Mouse (Mus musculus) granulocyte monocyte progenitor cell, adult 5-6 weeks (primary cell): ENCODE results near the gene Lkaaear1. TPM values are rescaled to one million over a fixed set of nuclear protein-coding genes. Genes with fewer than 3 reads are reported as not detected.

Experiments
- ATAC-seq: replicated peaks from 2 replicates; pipeline ENCODE4 v1.8.0; 2016; ENCODE audit warnings: mild to moderate bottlenecking, moderate TSS enrichment, inconsistent platforms; ENCODE audit not compliant: poor library complexity, severe bottlenecking
- total RNA-seq, 2 experiments: library from RNA; stranded (forward) in 1 of 2; stranded (reverse) in 1 of 2; fragments of 200-712, 200-1000 nt in 1 of 2; fragments of >200 nt in 1 of 2; fragmentation: Nextera tagmentation in 1 of 2; gene quantifications; 2 replicates each; pipeline ENCODE4 v1.2.3; 2014 to 2017

The Lkaaear1 gene
- total RNA-seq, 2 experiments from 2014 or later, result not detected

DNA sequence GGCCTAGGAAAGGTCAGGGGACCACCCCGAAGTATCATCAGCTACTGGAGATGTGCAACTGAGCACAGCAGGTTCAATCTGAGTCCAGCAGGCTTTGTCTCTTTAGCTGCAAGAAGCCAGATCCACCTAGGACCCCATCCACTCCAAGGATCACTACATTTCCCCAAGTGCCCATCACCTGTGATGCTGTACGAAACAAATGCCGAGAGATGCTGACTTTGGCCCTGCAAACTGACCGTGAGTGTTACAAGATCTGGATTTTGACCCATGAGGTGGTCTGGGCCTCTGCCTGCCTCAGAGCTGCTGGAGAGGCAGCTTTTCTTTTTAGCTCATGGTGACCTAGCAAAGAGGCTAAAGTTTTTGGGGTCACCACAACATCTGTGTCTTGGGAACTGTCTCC is 12.6 kb downstream of the Lkaaear1 start:
- ATAC-seq, result no peak

DNA sequence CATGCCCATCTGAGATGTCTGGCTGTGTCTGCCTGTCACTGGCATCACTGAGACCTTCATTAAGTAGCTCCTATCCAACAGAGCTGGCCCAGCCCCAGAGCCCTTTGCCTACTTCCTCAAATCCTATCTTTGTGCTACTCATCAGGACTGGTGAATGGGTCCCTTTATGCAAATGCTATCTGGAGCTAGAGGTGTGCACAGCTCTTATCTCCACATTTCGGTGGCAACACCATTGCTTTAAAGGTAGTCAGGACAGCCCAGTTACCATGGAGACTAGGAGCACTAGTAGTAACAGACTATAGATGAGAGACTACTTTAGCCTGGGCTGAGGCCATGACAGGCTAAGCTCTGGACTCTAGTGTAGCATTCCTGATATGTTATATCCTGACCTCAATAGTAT is 13.5 kb downstream of the Lkaaear1 start:
- ATAC-seq, result peak; percentile 29

DNA sequence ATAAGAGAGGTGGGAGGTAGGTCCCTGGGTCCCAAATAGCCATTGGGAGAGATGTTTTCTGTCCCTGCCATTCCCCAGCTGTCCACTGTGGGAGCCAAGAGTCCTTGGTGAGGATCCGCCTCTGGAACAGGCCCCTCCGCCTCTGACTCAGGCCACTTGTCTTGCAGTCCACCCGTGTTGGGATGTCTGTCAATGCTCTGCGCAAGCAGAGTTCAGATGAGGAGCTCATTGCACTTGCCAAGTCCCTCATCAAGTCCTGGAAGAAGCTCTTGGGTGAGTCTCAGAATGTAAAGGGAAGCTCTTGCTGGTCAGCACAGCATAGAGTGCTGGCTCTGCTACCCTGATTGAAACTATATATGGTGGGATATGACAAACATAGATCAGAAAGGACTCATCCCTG is 14.9 kb downstream of the Lkaaear1 start:
- ATAC-seq, result no peak

DNA sequence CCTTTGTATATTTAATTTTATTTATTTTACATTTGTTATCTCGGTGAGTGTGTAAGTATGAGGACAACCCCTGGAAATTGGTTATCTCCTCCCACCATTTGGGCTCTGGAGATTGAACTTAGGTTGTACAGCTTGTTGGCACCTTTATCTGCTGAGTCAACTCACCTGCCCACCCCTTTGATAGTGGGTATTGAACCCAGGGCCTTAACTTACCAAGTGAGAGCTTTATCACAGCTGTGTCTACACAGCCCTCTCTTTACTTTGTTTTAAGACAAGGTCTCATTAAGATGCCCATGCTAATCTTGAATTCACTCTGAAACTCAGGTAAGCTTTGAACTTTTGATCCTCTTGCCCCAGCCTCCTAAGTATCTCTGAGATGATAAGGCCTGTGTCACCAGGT is 16.3 kb downstream of the Lkaaear1 start:
- no peak for ATAC-seq

DNA sequence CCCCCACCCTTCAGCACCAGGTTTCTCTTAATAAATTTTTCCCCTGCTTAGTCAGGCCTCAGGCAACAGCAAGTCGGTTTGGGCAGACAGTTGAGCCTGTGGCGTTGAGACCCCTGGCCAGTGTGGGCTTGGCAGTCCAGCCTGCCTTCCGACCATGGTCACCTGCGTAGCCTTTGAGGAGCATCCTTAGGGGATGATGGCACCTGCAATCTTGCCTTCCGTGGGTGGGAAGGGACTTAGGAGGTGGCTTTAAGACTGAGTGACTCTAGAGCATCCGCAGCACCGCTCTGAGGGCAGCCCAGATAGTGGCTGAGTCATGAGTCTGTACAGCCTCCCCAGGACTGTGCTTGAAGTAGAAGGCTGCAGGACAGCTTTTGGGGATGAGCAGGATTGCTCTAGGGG is 17.5 kb downstream of the Lkaaear1 start:
- peak; percentile 23 for ATAC-seq

DNA sequence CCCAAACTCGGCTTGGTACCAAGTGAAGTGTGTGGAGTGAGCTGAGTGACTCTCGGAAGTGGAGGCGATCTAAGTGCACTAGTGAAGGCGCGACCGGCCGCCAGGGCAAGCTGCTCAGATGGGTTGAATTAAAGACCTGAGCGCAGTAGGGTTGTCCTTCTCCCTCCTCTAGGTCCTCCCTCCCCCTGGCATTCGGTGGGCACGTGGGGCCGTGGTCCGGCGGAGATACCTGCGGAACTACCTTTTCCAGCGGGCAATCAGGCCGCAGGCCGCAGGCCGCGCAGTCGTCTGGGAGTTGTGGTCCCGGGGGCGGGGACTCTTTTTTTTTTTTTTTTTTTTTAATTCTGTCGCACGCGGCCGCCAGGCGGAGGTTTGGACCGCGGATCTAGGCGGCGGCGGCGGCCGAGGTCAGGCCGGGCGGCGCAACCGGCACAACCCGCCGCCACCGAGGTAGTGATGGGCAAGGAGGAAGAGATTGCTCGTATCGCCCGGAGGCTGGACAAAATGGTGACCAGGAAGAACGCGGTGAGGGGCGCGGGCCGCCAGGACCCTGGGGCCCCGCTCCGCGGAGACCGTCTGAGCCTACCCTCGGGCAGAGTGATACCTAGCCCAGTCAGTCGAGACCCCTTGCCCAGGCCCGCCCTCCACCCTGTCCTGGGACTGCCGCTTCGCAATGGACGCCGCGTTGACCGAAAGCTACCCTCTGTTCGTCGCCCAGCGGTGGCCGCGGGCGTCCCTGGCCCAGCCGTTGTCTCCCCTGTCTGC is 18.1 kb downstream of the Lkaaear1 start, which contains the start of gene Tcea2:
TSS of gene Tcea2 (plus strand) at position 360 of the 765 bp plus-strand sequence.
- ATAC-seq, result peak; percentile 29

DNA sequence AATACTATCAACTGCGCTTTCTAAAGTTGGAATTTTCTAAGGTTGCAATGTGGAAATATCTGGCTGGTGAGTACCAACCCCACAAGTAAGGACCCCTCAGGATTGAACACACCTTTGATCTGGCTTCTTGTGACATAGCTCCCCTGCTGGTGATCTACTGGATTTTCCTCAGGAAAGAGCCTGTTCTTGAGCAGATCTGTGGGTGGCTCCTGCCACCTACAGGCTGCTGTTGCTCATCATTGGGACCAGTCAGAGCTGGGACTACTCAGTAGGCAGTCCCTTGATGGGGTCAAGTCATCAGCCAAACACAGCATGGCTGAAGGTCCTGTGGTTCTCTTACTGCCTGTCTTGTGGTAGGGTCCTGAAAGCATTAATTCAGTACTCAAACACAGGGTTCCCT is 19.5 kb downstream of the Lkaaear1 start:
- ATAC-seq, result peak; percentile 70

DNA sequence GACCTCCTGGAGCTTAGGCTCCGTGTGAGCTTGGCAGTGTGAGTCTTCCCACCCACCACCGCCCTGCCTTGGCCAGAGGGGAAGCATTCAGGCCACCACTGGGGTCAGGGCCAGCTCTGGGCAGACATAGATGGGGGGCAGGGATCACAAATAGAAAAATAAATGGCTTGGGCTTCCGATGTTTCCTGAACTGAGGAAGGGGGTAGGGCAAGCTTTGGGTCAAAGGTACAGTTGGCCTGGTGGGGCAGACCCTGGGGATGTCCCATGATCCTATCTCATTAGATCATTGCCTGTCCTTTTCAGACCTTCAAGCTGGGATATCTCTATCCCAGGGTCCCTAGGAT is 20.5 kb downstream of the Lkaaear1 start:
- ATAC-seq, result no peak

DNA sequence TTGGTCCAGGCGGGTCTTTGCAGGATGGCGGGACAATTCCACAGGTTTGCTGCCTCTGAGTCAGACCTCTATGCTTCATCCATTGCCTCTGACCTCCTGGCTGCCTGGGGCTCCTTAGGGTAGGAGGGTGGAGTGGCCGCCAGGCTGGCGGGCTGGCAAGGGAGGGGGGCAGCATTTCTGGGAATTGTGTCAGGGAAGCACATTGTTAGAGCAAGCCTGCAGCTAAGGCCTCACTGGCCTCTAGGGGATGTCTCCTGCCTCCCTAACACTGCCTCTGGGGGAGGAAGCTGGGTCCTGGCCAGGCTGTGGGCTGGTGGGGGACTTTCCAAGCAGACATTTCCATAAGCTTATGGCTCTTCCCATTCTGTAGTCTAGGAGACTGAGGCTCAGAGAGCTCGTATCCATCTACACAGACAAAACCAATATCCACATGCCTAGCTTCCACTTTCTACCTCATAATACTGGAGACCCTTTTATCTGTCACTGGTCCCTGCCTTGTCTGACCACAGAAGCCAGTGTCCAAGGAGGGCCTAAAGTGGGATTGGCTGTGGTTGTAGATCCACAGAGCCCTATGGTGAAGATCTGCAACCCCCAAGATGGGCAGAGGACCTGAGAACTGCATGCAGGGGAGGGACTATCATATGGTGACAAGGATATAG is 21.0 kb downstream of the Lkaaear1 start:
- no peak for ATAC-seq

DNA sequence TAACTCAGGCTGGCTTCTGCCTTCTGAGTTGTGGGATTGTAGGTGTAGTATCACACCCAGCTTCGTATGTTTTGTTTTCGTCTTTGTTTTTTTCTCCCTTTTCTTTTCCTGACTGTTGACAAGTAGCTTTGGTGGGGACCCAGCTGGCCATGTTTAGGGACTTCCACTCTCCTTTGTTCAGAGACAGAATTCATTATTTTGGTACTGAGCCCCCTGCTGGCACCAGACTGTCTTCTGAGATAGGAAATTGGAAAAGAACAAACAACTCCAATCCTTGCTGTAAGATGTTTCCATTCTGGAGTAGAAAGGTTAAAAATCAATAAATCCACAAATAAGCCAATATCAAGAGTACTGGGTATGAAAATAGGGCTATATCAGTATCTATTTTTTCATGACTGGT is 21.8 kb downstream of the Lkaaear1 start:
- no peak for ATAC-seq

DNA sequence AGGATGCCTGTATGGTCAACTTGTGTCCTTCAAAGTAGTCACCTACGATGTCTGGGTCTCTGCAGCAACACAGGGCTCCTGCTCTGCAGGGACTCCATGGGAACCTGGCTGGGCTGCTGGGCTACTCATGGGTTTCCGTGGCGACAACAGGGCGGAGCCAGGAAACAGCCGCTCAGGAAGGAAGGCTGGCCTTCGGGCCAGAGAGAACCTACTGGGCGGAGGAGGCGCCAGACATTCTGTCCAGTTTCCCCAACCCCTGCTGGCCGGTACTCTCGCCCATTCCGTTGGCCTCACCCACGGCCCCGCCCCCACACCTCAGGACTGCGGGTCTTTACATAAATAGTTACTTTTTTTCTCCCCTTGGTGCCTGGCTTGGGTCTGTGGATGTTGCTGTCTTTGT is 22.8 kb downstream of the Lkaaear1 start:
- ATAC-seq, result peak; percentile 51

DNA sequence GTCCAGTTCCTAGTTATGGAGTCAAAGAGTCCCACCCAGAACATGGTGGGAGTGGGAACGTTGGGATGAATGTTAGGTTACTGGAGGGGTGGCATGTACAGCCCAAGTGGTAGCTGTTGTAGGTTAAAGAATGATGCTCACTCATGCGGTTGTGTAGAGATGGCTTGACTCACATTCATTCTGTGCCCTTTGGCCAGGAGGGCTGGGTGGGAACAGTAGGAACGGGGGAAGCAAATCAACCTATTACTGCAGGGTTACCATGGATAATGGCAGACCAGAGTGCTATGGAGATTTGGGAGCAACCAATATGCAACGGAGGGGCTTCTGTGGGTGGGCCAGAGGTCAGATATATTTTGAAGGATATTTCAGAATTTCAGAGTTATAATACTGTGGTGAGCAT is 23.3 kb downstream of the Lkaaear1 start:
- ATAC-seq, result no peak

DNA sequence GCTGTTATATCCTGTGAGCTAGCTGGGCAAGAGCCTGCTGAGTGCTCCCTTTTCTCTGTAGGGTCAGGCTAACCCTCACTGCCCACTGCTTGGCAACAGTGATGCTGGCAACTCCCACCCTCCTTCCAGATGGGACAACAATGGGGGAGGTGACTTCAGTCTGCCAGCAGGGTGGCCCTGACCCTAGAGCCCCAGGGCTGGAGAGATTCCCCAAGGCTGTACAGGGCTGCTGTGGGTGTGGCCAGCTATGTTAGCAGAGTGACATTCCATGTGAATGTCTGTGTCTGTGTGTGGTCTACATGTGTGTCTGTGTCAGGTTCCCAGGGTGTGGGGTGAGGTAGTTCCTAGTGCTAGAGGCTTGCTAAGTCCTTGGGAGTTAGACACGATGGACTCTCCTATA is 24.7 kb downstream of the Lkaaear1 start:
- ATAC-seq, result no peak

DNA sequence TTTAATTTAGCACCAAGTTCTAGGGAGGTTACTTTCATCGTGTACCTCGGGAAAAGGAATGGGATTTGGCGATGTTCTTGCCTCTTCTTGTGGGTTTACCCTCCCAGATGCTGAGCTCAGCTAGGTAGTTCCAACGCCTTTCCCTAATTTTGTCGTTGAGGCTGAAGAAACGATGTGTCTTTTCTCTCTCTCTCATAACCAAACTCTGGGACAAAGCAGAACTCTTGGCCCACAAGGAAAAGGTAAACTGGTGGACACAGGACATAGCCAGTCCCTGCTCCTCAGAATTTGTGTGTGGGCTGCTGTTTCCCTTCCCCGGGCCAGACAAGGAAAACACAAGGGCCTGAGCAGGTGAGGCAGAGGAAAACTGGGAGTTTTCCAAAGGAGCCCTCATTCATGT is 26.3 kb downstream of the Lkaaear1 start:
- ATAC-seq, result no peak

DNA sequence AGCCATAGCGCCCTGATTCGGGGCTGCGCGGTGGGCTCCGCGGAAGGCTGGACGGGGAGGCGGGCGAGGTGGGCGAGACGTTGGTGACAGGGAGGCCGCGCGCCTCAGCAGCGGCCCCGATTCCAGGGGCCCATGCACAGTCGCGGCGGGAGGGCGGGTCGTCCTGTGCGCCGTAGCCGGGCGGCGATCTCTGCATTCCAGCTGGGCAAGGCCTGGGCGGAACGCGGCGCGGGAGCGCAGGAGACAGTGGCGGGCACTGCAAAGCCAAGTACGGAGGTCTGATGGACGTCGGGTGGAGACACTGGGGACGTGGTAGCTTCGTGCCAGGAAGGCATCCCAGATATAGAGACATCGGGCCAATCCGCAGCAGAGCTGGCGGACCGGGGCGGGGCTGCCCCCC is 26.9 kb downstream of the Lkaaear1 start, which contains the start of gene Sox18:
TSS of gene Sox18 (minus strand) at position 315 of the 400 bp plus-strand sequence.
- peak; percentile 4; the same call in 1 of the 2 replicates for ATAC-seq

DNA sequence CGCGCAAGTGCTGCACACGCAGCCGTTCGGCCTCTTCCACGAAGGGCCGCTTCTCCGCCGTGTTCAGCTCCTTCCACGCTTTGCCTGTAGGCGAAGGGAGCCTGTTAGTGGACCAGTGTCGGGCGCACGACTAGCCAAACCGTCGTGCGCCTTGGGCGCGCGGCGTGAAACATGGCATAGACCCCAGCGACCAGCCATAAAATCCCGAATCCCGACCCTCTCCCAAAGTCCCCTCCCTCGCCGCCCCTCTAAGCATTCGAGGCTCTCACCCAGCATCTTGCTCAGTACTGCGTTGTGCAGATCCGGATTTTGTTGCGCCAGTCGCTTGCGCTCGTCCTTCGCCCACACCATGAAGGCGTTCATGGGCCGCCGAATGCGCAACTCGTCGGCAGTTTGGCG is 27.3 kb downstream of the Lkaaear1 start:
- no peak for ATAC-seq

DNA sequence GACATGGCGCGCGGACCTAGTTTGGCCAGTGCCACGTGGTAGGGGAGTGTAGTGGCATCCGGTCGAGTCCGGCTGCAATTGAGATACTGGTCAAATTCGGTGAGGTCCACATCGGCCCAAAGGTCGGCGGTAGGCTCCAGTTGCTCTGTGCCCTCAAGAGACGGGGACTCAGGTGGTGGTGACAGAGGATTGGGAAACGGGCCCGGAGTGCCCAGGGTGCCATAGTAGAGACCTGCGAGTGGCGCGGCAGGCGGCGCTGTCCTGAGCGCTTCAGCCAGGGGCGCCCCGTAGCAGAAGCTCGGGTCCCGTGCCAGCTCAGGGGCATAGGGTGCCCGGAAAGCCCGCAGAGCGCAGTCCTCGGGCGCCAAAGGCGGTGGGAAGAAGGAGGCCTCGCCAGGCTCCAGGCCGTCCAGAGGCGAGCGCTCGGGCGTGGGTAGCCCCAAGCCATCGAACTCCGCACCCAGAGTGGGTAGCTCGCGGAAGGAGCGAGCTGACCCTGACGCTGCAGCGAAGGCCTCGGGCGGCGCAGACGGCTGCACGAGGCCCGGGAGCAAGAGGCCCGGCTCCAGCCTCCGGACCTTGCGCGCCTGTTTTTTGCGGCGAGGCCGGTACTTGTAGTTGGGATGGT is 27.8 kb downstream of the Lkaaear1 start:
- ATAC-seq, result peak; percentile 73

DNA sequence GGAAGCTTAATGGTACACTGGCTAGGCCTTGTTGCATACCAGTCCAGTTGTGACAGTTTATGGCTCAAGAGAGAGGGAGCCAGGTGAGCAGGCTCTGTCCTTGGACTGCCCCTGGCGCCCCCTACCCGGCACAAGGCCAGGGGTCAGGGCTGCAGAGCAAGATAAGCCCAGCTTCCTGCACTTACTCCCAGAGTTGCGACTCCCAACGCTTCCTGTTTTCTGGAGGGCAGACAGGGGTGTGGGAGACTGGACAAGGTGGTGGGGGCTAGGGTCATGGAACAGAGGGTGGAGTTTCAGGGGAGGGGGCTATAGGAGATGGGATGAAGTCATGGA is 35.0 kb downstream of the Lkaaear1 start:
- ATAC-seq, result no peak

DNA sequence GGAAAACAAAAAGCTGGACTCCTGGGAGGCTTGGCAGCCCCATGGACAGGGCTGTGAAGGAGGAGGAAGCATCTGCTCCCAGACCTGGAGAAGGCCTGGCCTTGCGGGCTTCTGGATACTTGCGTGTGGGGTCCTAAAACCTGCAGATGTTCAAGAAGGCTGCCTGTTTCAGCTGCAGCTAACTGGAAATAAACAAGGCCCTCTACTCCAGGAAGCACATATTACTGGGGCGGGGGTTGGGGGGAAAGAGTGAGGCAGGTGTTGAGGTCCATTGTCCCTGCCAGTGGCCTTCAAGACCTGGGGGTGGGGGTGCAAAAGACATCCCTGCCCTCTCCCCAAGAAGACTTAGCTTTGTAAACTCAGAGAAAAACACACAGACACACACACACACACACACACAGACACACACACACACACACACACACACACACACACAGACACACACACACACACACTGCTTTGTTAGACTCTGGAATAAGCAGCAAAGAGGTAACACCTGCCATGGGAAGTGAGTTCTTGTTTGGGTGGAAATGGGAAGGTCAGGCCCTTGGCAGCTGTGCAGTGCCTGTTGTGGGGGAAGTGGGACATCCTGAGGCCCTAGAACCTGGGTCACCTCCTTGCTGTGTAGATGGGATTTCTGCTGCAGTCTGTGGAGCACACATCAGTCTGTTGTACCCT is 35.5 kb downstream of the Lkaaear1 start:
- ATAC-seq, result no peak

DNA sequence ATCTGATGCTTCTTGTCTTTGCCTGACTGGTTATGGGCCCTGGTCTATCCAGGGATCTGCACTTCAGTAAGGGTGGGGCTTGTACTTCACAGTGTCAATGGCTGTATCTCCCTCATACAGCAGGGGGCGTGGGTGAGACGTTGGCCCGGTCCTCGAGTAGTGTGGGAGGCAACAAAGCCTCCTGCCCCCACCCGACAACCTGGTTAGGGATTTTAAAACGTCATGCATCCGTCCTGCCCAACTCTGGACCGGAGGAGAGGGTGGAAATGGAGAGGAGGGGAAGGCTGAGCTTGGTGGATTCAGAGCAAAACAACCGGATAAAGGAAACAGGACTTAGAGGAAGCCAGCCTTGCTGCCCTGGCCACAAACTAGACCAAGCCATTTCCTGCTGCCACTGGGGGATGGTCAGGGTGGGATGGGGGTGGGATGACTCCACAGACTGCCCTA is 38.6 kb downstream of the Lkaaear1 start:
- peak; percentile 82 for ATAC-seq
